Mouse (Mus musculus): ENCODE measurements around the gene Ndrg3. TPM values are rescaled to one million over a fixed set of nuclear protein-coding genes. Genes with fewer than 3 reads are reported as not detected.

The Ndrg3 gene
- 39.5 and 44.0 TPM in 2 replicates for polyA plus RNA-seq (2015; fragmentation: Nextera tagmentation; extraction: Ambion mirVana)

DNA sequence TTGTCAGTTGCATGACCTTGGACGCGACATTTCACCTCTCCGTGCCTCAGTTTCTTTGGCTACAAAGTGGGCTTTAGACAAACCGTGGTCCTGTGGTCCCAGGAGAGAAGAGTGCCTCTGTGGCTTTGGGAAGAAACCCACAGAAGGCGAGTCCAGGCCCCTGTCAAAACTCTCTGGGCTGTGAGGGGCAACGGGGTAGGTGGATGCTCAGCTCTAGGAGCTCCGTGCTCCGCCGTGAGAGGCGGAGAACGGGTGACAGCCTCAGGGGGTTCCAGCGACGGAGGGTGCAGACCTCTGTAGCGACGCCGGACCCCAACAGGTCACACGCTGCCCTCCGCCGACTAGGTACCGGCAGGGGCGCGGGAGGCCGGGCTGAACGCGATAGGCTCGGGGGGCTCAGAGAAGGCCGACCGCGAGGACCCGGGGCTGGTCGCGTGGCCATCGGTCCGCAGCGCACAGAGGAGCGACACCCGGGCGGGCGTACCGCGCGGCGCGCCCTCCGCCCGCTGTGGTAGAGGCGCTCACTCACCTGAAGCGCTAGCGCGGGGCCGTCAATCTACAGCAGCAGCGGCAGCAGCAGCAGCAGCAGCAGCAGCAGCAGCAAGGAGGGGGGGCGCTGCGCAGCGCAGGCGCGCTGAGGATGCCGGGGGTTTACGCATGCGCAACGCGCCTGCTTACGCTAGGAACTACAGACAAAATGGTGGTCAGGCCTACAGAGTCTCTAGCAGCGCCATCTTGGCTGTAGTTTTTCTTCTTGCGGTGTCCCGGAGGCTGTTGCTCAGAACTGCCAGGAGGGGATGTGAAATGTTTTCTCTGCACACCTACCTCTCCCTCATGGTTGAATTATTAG lies at the start of gene Ndrg3:
Ndrg3 (minus strand) TSS at position 587 of the 850 bp plus-strand sequence.
- ATAC-seq (ENCODE audit: insufficient read depth, low FRiP score, low read depth) = peak; percentile 97
- Histone ChIP-seq H3K4me3 (replicated peaks) (peak within 1 kb of the TSS; percentile 70), H3K36me3 (0 out of 2 replicates have a peak, but pooled peaks cover 7% of the 10 kb centered on the region), H3K9ac (peak within 1 kb of the TSS; percentile 62), H3K27me3 (replicated peaks) (no peaks in the 10 kb centered on the region), H3K4me1 (peaks cover 11% of the 10 kb centered on the region; the same call in 1 of the 2 replicates), H3K9me3 (no peaks in the 10 kb centered on the region), H3K27ac (peak within 1 kb of the TSS; percentile 55; the same call in 1 of the 2 replicates), H3K4me2 (peak within 1 kb of the TSS; percentile 74)
- WGBS = under 1% methylated on average over 66 of the region's 66 CpGs

- no peaks in the 10 kb centered on the region for H3K27me3 ChIP-seq (replicated peaks)
- H3K36me3 ChIP-seq = peaks cover 38% of the 10 kb centered on the region
- H3K9me3 ChIP-seq = no peaks in the 10 kb centered on the region
- H3K9ac ChIP-seq = no peak overlapping the region
- WGBS = 83% methylated on average over 7 of the region's 7 CpGs
- no peak overlapping the region for H3K4me2 ChIP-seq
- H3K4me1 ChIP-seq = no peaks in the 10 kb centered on the region
- ATAC-seq (ENCODE audit: insufficient read depth, low FRiP score, low read depth) = no peak
- H3K4me3 ChIP-seq (replicated peaks) = no peak overlapping the region
- H3K27ac ChIP-seq = no peak overlapping the region
These were observed 49.6 kb upstream of the Ndrg3 start for GRCm38 (mm10) chr2:157041421-157041820.

DNA sequence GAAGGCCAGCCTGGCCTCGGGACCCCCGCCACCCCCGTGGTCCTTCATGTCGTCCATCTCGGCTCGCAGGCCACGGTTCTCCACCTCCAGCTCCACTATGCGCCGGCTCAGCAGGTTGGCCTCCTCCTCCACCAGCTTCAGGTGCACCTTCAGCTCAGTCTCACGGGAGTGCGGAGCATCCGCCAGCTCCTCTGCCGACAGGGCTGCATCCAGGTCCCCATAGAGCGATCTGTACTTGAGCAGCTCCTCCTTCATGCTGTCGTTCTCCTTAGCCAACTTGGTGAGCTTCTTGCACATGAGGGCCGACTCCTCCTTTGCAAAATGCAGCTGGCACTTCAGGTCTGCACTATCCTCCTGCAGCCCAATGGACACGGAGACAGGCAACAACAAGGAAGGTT lies 48.8 kb upstream of the Ndrg3 start:
- H3K9ac ChIP-seq = no peak overlapping the region
- WGBS = 81% methylated on average over 17 of the region's 17 CpGs

GRCm38 (mm10) chr2:157039900-157040648 lies 48.2 kb upstream of the Ndrg3 start:
- no peak overlapping the region for H3K9ac ChIP-seq
- peaks cover 29% of the 10 kb centered on the region for H3K36me3 ChIP-seq

More for the DNA sequence above, 48.8 kb upstream of the Ndrg3 start:
- Histone ChIP-seq H3K4me2 (no peak overlapping the region), H3K27me3 (replicated peaks) (no peaks in the 10 kb centered on the region), H3K36me3 (peaks cover 32% of the 10 kb centered on the region), H3K9me3 (no peaks in the 10 kb centered on the region), H3K4me3 (replicated peaks) (no peak overlapping the region), H3K4me1 (no peaks in the 10 kb centered on the region), H3K27ac (no peak overlapping the region)
- no peak for ATAC-seq (ENCODE audit: insufficient read depth, low FRiP score, low read depth)

GRCm38 (mm10) chr2:157037303-157037702 lies 45.4 kb upstream of the Ndrg3 start:
- Histone ChIP-seq H3K36me3 (peaks cover 45% of the 10 kb centered on the region), H3K4me3 (replicated peaks) (no peak overlapping the region), H3K4me2 (no peak overlapping the region), H3K27ac (no peak overlapping the region), H3K9me3 (no peaks in the 10 kb centered on the region), H3K9ac (no peak overlapping the region), H3K4me1 (no peaks in the 10 kb centered on the region), H3K27me3 (replicated peaks) (no peaks in the 10 kb centered on the region)
- 91% methylated on average over 9 of the region's 9 CpGs for WGBS
- ATAC-seq (ENCODE audit: insufficient read depth, low FRiP score, low read depth) = no peak

More at GRCm38 (mm10) chr2:157039900-157040648, 48.2 kb upstream of the Ndrg3 start:
- Histone ChIP-seq H3K27me3 (replicated peaks) (no peaks in the 10 kb centered on the region), H3K9me3 (no peaks in the 10 kb centered on the region), H3K4me1 (no peaks in the 10 kb centered on the region), H3K4me2 (no peak overlapping the region), H3K4me3 (replicated peaks) (no peak overlapping the region), H3K27ac (no peak overlapping the region)
- 81% methylated on average over 50 of the region's 50 CpGs for WGBS
- peak; percentile 45 for ATAC-seq (ENCODE audit: insufficient read depth, low FRiP score, low read depth)

GRCm38 (mm10) chr2:157036400-157036799 lies 44.5 kb upstream of the Ndrg3 start:
- H3K27ac ChIP-seq = no peak overlapping the region
- H3K9ac ChIP-seq = no peak overlapping the region
- H3K36me3 ChIP-seq = peaks cover 40% of the 10 kb centered on the region
- H3K4me3 ChIP-seq (replicated peaks) = no peak overlapping the region
- ATAC-seq (ENCODE audit: insufficient read depth, low FRiP score, low read depth) = no peak
- H3K9me3 ChIP-seq = no peaks in the 10 kb centered on the region
- H3K4me1 ChIP-seq = no peaks in the 10 kb centered on the region
- 87% methylated on average over 8 of the region's 8 CpGs for WGBS
- H3K4me2 ChIP-seq = no peak overlapping the region
- no peaks in the 10 kb centered on the region for H3K27me3 ChIP-seq (replicated peaks)

DNA sequence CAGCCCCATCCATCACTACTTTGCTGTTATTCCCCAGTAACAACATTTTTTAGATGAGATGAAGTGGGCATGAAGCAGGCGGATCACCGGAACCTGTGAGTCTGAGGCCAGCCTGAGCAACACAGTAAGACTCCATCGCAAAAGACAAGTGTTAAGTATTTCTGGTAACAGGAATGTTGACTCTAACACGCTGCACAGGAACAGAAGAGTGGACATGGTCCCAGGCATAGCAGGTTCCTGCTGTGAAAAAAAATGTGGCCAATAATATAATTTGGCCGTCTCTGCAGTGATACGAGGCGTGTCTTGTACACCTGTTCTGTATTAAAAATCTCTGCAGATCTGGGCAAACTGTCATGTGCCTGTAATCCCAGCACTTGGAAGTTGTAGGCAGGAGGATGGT lies 43.5 kb upstream of the Ndrg3 start:
- Histone ChIP-seq H3K9ac (no peak overlapping the region), H3K27me3 (replicated peaks) (no peaks in the 10 kb centered on the region), H3K4me2 (no peak overlapping the region), H3K4me3 (replicated peaks) (no peak overlapping the region), H3K36me3 (peaks cover 35% of the 10 kb centered on the region), H3K27ac (no peak overlapping the region), H3K9me3 (no peaks in the 10 kb centered on the region), H3K4me1 (no peaks in the 10 kb centered on the region)
- no peak for ATAC-seq (ENCODE audit: insufficient read depth, low FRiP score, low read depth)
- 91% methylated on average over 7 of the region's 7 CpGs for WGBS

GRCm38 (mm10) chr2:157030804-157031203 lies 38.9 kb upstream of the Ndrg3 start:
- Histone ChIP-seq H3K4me3 (replicated peaks) (no peak overlapping the region), H3K36me3 (peaks cover 64% of the 10 kb centered on the region), H3K9ac (no peak overlapping the region), H3K27me3 (replicated peaks) (no peaks in the 10 kb centered on the region), H3K27ac (no peak overlapping the region), H3K9me3 (no peaks in the 10 kb centered on the region), H3K4me2 (no peak overlapping the region), H3K4me1 (no peaks in the 10 kb centered on the region)
- WGBS = 41% methylated on average over 9 of the region's 9 CpGs
- no peak for ATAC-seq (ENCODE audit: insufficient read depth, low FRiP score, low read depth)

DNA sequence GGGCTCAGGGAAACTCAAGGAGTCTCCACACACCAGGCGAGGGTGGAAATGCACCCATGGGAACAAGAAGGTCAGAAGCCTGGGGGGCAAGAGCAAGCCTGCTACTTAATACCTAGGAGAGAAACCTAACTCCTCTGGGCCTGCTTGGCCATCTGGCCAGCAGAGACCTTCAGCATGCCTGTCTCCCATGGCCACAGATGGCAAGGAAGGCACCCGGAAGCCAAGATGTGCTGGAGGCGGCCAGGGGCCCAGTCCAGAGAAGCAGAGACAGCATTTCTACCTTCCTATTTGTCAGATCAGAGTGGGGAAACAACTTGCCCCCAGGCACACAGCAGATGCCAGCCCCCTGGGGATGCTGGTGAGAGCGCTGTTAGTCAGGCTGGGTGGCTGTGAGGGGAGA lies 36.4 kb upstream of the Ndrg3 start:
- H3K36me3 ChIP-seq = peaks cover 70% of the 10 kb centered on the region
- no peak for ATAC-seq (ENCODE audit: insufficient read depth, low FRiP score, low read depth)
- WGBS = 93% methylated on average over 4 of the region's 4 CpGs

DNA sequence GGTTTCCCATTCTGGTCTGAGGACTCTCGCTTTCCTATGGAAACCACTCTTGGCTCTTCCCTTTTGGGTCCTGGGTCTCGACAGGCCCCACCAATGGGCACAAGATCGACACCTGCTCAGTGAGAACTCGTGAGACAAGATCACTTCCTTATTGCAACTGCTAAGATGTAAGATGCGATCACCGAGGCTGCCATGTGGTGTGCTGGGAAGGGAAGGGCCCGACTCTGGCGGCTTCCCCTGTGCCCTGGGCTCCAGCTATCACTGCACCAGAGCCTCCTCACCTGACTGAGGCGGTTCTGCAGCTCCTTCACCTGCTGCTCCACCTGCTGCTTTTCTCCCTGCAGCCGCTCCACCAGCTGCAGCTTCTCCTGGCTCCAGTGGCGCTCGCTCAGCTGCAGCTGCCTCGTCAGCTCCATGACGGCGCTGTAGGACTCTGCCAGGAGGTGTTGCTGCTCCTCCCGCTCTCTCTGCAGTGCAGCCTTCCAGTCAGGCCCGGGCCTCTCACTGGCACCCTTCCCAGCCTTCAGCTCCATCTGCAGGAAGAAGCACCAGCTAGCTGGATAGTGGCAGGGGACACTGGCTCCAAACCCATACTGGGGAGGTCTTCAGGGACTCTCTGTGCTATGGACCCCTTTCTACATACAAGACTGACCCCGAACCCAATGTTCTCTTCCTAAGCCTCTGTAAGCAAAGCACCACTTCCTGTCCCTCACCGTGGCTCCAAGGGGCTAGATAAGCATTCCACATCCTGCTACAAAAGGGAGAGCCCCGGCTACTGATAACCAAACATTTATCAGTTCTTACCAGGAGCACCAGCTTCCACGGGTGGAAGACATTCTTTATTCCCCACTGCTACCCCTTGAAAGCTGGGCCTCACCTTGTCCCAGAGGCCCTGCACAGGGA lies 35.5 kb upstream of the Ndrg3 start:
- H3K27me3 ChIP-seq (replicated peaks) = no peaks in the 10 kb centered on the region
- no peak overlapping the region for H3K27ac ChIP-seq
- peaks cover 73% of the 10 kb centered on the region for H3K36me3 ChIP-seq
- H3K4me2 ChIP-seq = no peak overlapping the region
- peak; percentile 74; the same call in 1 of the 2 replicates for ATAC-seq (ENCODE audit: insufficient read depth, low FRiP score, low read depth)
- no peak overlapping the region for H3K4me3 ChIP-seq (replicated peaks)
- no peaks in the 10 kb centered on the region for H3K4me1 ChIP-seq
- H3K9me3 ChIP-seq = no peaks in the 10 kb centered on the region
- WGBS = 81% methylated on average over 21 of the region's 21 CpGs
- no peak overlapping the region for H3K9ac ChIP-seq

More for the DNA sequence above, 36.4 kb upstream of the Ndrg3 start:
- no peaks in the 10 kb centered on the region for H3K27me3 ChIP-seq (replicated peaks)
- H3K4me1 ChIP-seq = no peaks in the 10 kb centered on the region
- H3K4me2 ChIP-seq = no peak overlapping the region
- H3K9ac ChIP-seq = no peak overlapping the region
- no peak overlapping the region for H3K27ac ChIP-seq
- H3K4me3 ChIP-seq (replicated peaks) = no peak overlapping the region
- no peaks in the 10 kb centered on the region for H3K9me3 ChIP-seq

DNA sequence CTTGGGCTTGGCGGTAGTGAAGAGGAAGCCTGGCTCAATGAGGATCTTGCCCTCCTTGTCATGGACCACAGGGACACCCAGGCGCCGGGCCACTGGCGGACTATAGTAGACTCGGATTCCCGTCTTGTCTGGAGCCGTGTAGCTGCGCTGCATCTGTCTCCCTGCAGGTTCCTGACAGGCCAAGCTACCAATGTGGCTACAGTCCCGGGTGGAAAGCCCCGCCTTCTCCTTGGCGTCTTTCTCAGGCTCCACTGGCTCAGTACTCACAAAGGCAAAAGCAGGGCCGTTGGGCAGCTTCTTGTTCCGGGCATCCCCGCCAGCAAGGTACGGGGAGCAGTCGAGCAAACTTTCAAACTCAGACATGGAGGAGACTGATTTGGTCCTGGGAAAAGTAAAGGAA lies 29.3 kb upstream of the Ndrg3 start:
- no peaks in the 10 kb centered on the region for H3K9me3 ChIP-seq
- H3K27ac ChIP-seq = no peak overlapping the region
- ATAC-seq (ENCODE audit: insufficient read depth, low FRiP score, low read depth) = no peak
- WGBS = 93% methylated on average over 16 of the region's 16 CpGs
- H3K4me3 ChIP-seq (replicated peaks) = no peak overlapping the region
- H3K4me1 ChIP-seq = no peaks in the 10 kb centered on the region
- H3K36me3 ChIP-seq = peaks cover 76% of the 10 kb centered on the region
- H3K4me2 ChIP-seq = no peak overlapping the region
- no peak overlapping the region for H3K9ac ChIP-seq
- no peaks in the 10 kb centered on the region for H3K27me3 ChIP-seq (replicated peaks)

Measured in stomach, embryonic 15.5 days (tissue).